Mouse (Mus musculus): ENCODE results near the gene Zxdc. TPM values are rescaled to one million over a fixed set of nuclear protein-coding genes. Genes with fewer than 3 reads are reported as not detected.

Gene Zxdc
- polyA plus RNA-seq, 1 experiment from 2014 or later, result 15.8 TPM

GRCm38 (mm10) chr6:90435195-90435618 lies 65.9 kb downstream of the Zxdc start:
- Histone ChIP-seq H3K27me3 (no peaks in the 10 kb centered on the region; the same call in 1 of the 2 replicates), H3K4me3 (replicated peaks) (no peak overlapping the region), H3K4me2 (0 out of 2 replicates have a peak overlapping the region, but pooled peaks have one; percentile 17), H3K4me1 (peaks cover 3% of the 10 kb centered on the region), H3K9me3 (no peaks in the 10 kb centered on the region), H3K27ac (no peak overlapping the region), H3K9ac (no peak overlapping the region), H3K36me3 (replicated peaks) (no peaks in the 10 kb centered on the region)
- peak; percentile 72 for ATAC-seq (ENCODE audit: low FRiP score)
- 13% methylated on average over 11 of the region's 11 CpGs for WGBS

GRCm38 (mm10) chr6:90436192-90436907 lies 67.1 kb downstream of the Zxdc start:
- H3K27me3 ChIP-seq, result no peaks in the 10 kb centered on the region; the same call in 1 of the 2 replicates
- H3K4me2 ChIP-seq, result no peak overlapping the region
- H3K27ac ChIP-seq, result no peak overlapping the region
- no peak for ATAC-seq (ENCODE audit: low FRiP score)
- no peak overlapping the region for H3K4me3 ChIP-seq (replicated peaks)
- 90% methylated on average over 10 of the region's 10 CpGs for WGBS
- H3K9ac ChIP-seq, result no peak overlapping the region
- H3K9me3 ChIP-seq, result no peaks in the 10 kb centered on the region
- no peaks in the 10 kb centered on the region for H3K36me3 ChIP-seq (replicated peaks)
- H3K4me1 ChIP-seq, result peaks cover 3% of the 10 kb centered on the region

- Histone ChIP-seq H3K4me2 (no peak overlapping the region), H3K4me3 (replicated peaks) (no peak overlapping the region), H3K36me3 (replicated peaks) (no peaks in the 10 kb centered on the region), H3K9ac (no peak overlapping the region), H3K27ac (no peak overlapping the region), H3K9me3 (no peaks in the 10 kb centered on the region), H3K4me1 (peaks cover 3% of the 10 kb centered on the region), H3K27me3 (no peaks in the 10 kb centered on the region; the same call in 1 of the 2 replicates)
- no peak for ATAC-seq (ENCODE audit: low FRiP score)
- 92% methylated on average over 3 of the region's 3 CpGs for WGBS
These were observed 67.7 kb downstream of the Zxdc start for GRCm38 (mm10) chr6:90437041-90437440.

- no peak overlapping the region for H3K4me3 ChIP-seq (replicated peaks)
- 0 out of 2 replicates have a peak, but pooled peaks have one; percentile 44 for ATAC-seq (ENCODE audit: low FRiP score)
- H3K9me3 ChIP-seq, result no peaks in the 10 kb centered on the region
- peaks cover 14% of the 10 kb centered on the region for H3K4me1 ChIP-seq
- H3K4me2 ChIP-seq, result no peak overlapping the region; the same call in 1 of the 2 replicates
- H3K9ac ChIP-seq, result peak overlapping the region; percentile 21; the same call in 1 of the 2 replicates
- H3K36me3 ChIP-seq (replicated peaks), result no peaks in the 10 kb centered on the region
- H3K27ac ChIP-seq, result no peak overlapping the region
- WGBS, result 28% methylated on average over 4 of the region's 4 CpGs
- no peaks in the 10 kb centered on the region for H3K27me3 ChIP-seq
These were observed 77.6 kb downstream of the Zxdc start for GRCm38 (mm10) chr6:90446883-90447282.

- Histone ChIP-seq H3K36me3 (replicated peaks) (no peaks in the 10 kb centered on the region), H3K27ac (no peak overlapping the region), H3K27me3 (no peaks in the 10 kb centered on the region), H3K4me3 (replicated peaks) (no peak overlapping the region), H3K4me1 (peaks cover 14% of the 10 kb centered on the region), H3K9me3 (no peaks in the 10 kb centered on the region), H3K4me2 (no peak overlapping the region), H3K9ac (no peak overlapping the region)
- no peak for ATAC-seq (ENCODE audit: low FRiP score)
- WGBS, result 26% methylated on average over 7 of the region's 7 CpGs
These were observed 80.9 kb downstream of the Zxdc start for GRCm38 (mm10) chr6:90450179-90450578.

- H3K4me1 ChIP-seq, result peaks cover 14% of the 10 kb centered on the region
- WGBS, result 74% methylated on average over 5 of the region's 5 CpGs
These were observed 81.4 kb downstream of the Zxdc start for GRCm38 (mm10) chr6:90450697-90451096.

GRCm38 (mm10) chr6:90451512-90451911 lies 82.2 kb downstream of the Zxdc start:
- peaks cover 3% of the 10 kb centered on the region; the same call in 1 of the 2 replicates for H3K27me3 ChIP-seq
- ATAC-seq (ENCODE audit: low FRiP score), result no peak
- no peak overlapping the region for H3K27ac ChIP-seq
- H3K4me3 ChIP-seq (replicated peaks), result no peak overlapping the region
- no peaks in the 10 kb centered on the region for H3K36me3 ChIP-seq (replicated peaks)
- H3K4me1 ChIP-seq, result peaks cover 12% of the 10 kb centered on the region
- H3K9ac ChIP-seq, result no peak overlapping the region
- no peaks in the 10 kb centered on the region for H3K9me3 ChIP-seq
- H3K4me2 ChIP-seq, result no peak overlapping the region
- WGBS, result 91% methylated on average over 5 of the region's 5 CpGs

More at GRCm38 (mm10) chr6:90450697-90451096, 81.4 kb downstream of the Zxdc start:
- H3K9me3 ChIP-seq, result no peaks in the 10 kb centered on the region
- ATAC-seq (ENCODE audit: low FRiP score), result no peak
- H3K36me3 ChIP-seq (replicated peaks), result no peaks in the 10 kb centered on the region
- H3K4me2 ChIP-seq, result no peak overlapping the region
- no peak overlapping the region for H3K4me3 ChIP-seq (replicated peaks)
- no peak overlapping the region for H3K27ac ChIP-seq
- no peaks in the 10 kb centered on the region for H3K27me3 ChIP-seq
- H3K9ac ChIP-seq, result no peak overlapping the region

GRCm38 (mm10) chr6:90452603-90453002 lies 83.3 kb downstream of the Zxdc start:
- no peaks in the 10 kb centered on the region for H3K36me3 ChIP-seq (replicated peaks)
- H3K27ac ChIP-seq, result no peak overlapping the region
- no peak overlapping the region for H3K9ac ChIP-seq
- ATAC-seq (ENCODE audit: low FRiP score), result no peak
- 0 out of 2 replicates have a peak, but pooled peaks cover 1% of the 10 kb centered on the region for H3K4me1 ChIP-seq
- no peaks in the 10 kb centered on the region for H3K9me3 ChIP-seq
- H3K27me3 ChIP-seq, result peaks cover 3% of the 10 kb centered on the region; the same call in 1 of the 2 replicates
- no peak overlapping the region for H3K4me2 ChIP-seq
- H3K4me3 ChIP-seq (replicated peaks), result no peak overlapping the region

Other genes starting within 250 kb of the Zxdc start
- not detected in 2 replicates for gene Vmn1r51, start 246.9 kb upstream of the Zxdc start, polyA plus RNA-seq (2016; fragmentation: Nextera tagmentation; extraction: Ambion mirVana)
- gene Vmn1r52, start 194.7 kb upstream of the Zxdc start, polyA plus RNA-seq (2016; fragmentation: Nextera tagmentation; extraction: Ambion mirVana), result not detected in 2 replicates
- not detected in 2 replicates for gene V1ra8, start 166.7 kb upstream of the Zxdc start, polyA plus RNA-seq (2016; fragmentation: Nextera tagmentation; extraction: Ambion mirVana)
- gene Vmn1r53, start 145.1 kb upstream of the Zxdc start, polyA plus RNA-seq (2016; fragmentation: Nextera tagmentation; extraction: Ambion mirVana), result not detected in 2 replicates
- gene Vmn1r54, start 123.2 kb upstream of the Zxdc start, polyA plus RNA-seq (2016; fragmentation: Nextera tagmentation; extraction: Ambion mirVana), result not detected in 2 replicates
- not detected in 2 replicates for gene BC048671, start 68.3 kb upstream of the Zxdc start, polyA plus RNA-seq (2016; fragmentation: Nextera tagmentation; extraction: Ambion mirVana)
- gene Chst13, start 44.3 kb upstream of the Zxdc start, polyA plus RNA-seq (2016; fragmentation: Nextera tagmentation; extraction: Ambion mirVana), result not detected in 2 replicates
- not detected in 2 replicates for gene Uroc1, start 36.2 kb upstream of the Zxdc start, polyA plus RNA-seq (2016; fragmentation: Nextera tagmentation; extraction: Ambion mirVana)
- 1.9 and 2.6 TPM in 2 replicates for gene Cfap100, start 59.3 kb downstream of the Zxdc start, polyA plus RNA-seq (2016; fragmentation: Nextera tagmentation; extraction: Ambion mirVana)
- gene Klf15, start 93.1 kb downstream of the Zxdc start, polyA plus RNA-seq (2016; fragmentation: Nextera tagmentation; extraction: Ambion mirVana), result 3.8 and 4.3 TPM in 2 replicates
- gene Aldh1l1, start 116.9 kb downstream of the Zxdc start, polyA plus RNA-seq (2016; fragmentation: Nextera tagmentation; extraction: Ambion mirVana), result 2.0 TPM in 2 replicates
- 2.0 and 2.1 TPM in 2 replicates for gene Slc41a3, start 235.2 kb downstream of the Zxdc start, polyA plus RNA-seq (2016; fragmentation: Nextera tagmentation; extraction: Ambion mirVana)

All from forebrain, embryonic 12.5 days (tissue).